Mouse (Mus musculus): Measurements from ENCODE around the gene Prkag2.

Prkag2 gene

GRCm38 (mm10) chr5:24908141-24908819 is 192.2 kb downstream of the Prkag2 start:
- DNase-seq = peak; percentile 92

- DNase-seq = peak; percentile 72
Observed at GRCm38 (mm10) chr5:24907737-24908136, 192.7 kb downstream of the Prkag2 start.

GRCm38 (mm10) chr5:24906844-24907243 is 193.6 kb downstream of the Prkag2 start:
- no peak for DNase-seq

GRCm38 (mm10) chr5:24904941-24905340 is 195.5 kb downstream of the Prkag2 start:
- peak; percentile 78 for DNase-seq

- no peak for DNase-seq
Observed at GRCm38 (mm10) chr5:24904423-24904822, 196.0 kb downstream of the Prkag2 start.

- no peak for DNase-seq
Observed at GRCm38 (mm10) chr5:24904001-24904400, 196.4 kb downstream of the Prkag2 start.

- DNase-seq = peak; percentile 63
Observed at GRCm38 (mm10) chr5:24902835-24903234, 197.6 kb downstream of the Prkag2 start.

- no peak for DNase-seq
Observed at GRCm38 (mm10) chr5:24895606-24896005, 204.8 kb downstream of the Prkag2 start.

GRCm38 (mm10) chr5:24894814-24895213 is 205.6 kb downstream of the Prkag2 start:
- no peak for DNase-seq

- no peak for DNase-seq
Observed at GRCm38 (mm10) chr5:24892461-24892860, 208.0 kb downstream of the Prkag2 start.

- DNase-seq = no peak
Observed at GRCm38 (mm10) chr5:24889860-24890259, 210.6 kb downstream of the Prkag2 start.

- DNase-seq = no peak
Observed at GRCm38 (mm10) chr5:24888874-24889591, 211.4 kb downstream of the Prkag2 start.

GRCm38 (mm10) chr5:24887271-24887670 is 213.2 kb downstream of the Prkag2 start:
- DNase-seq = no peak

- no peak for DNase-seq
Observed at GRCm38 (mm10) chr5:24878713-24879112, 221.7 kb downstream of the Prkag2 start.

GRCm38 (mm10) chr5:24877836-24878624 is 222.4 kb downstream of the Prkag2 start:
- DNase-seq = no peak

- no peak for DNase-seq
Observed at GRCm38 (mm10) chr5:24876653-24877052, 223.8 kb downstream of the Prkag2 start.

GRCm38 (mm10) chr5:24874111-24874510 is 226.3 kb downstream of the Prkag2 start:
- DNase-seq = peak; percentile 98

GRCm38 (mm10) chr5:24873221-24873620 is 227.2 kb downstream of the Prkag2 start:
- no peak for DNase-seq

- no peak for DNase-seq
Observed at GRCm38 (mm10) chr5:24871276-24871675, 229.2 kb downstream of the Prkag2 start.

- DNase-seq = no peak
Observed at GRCm38 (mm10) chr5:24869796-24870289, 230.6 kb downstream of the Prkag2 start.

GRCm38 (mm10) chr5:24863804-24864203 is 236.6 kb downstream of the Prkag2 start:
- DNase-seq = no peak

GRCm38 (mm10) chr5:24861449-24861930 is 239.0 kb downstream of the Prkag2 start:
- no peak for DNase-seq

Data from cerebellum, adult 9-10 months (tissue).